Mouse (Mus musculus): ENCODE results near the gene Cxcr5.

DNA sequence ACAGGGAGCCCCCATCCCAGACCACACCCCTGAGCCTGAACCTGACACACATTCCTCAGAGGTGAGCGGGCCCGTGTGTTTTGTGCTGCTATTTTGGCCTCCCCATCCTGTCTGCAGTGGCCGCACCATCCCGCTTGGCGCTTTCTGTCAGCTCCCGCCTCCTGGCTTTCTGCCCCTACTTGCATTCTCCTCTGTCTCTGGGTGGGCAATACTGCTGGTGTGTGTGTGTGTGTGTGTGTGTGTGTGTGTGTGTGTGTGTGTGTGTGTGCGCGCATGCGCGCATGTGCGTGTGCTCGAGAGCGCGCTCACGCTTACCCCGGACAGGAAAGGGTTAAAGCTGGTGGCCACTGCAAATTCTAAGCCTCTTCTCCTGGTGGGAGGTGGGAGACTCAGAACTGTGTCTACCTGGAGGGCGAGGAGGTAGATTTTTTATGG lies 72.0 kb downstream of the Cxcr5 start:
- peak; percentile 22; the same call in 1 of the 2 replicates for TF ChIP-seq CTCF (IDR thresholded peaks at IDR 0.05)
- TF ChIP-seq EP300 (IDR thresholded peaks at IDR 0.05) = no peak

Data from lung, postnatal 0 days (tissue).